Mouse (Mus musculus) right cerebral cortex, postnatal 4 days (tissue): Measurements from ENCODE around the gene Aplp2.
"Not testable (repeated sequence)": the region's sequence is repeated elsewhere in the genome, so short reads cannot be mapped to it uniquely, and the experiment has no call there.

Experiments used
- DNase-seq: peaks from one replicate; pipeline ENCODE4 v3.0.0-alpha.2; 2022

Aplp2 gene

DNA sequence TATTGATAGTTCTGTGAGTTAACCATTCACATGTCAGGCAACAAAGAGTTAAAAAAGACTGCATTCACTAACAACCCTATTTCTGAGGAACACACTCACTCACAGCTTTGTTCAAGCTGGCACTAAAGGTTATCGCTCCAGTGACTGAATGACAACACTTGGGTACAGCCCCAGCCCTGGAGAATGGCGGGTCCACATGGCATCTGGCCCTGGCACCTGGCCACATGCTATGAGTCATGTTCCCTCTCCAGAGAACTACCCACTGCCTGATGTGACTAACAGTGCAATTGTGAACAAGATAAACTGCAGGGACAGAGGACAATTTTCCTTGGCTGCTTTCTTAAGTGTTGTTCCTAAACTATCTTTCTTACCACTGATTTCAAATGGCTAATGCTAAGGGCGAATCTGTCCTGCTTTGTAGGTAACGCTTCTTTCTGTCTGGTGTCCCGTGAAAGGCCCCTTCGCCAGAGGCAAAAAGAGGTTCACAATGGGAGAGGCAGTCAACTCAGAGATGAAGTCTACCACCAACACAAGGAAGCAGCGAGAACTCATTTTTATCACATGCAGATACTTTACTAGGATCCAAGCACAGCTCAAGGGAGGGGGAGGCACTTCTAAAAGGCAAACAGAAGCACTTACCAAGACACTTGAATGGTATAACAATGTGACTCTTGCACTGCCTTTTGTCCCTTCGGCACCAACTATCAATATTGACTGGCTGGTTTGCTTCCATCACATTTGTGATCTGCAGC, 35.1 kb downstream of the Aplp2 start:
- peak; percentile 67 for DNase-seq

DNA sequence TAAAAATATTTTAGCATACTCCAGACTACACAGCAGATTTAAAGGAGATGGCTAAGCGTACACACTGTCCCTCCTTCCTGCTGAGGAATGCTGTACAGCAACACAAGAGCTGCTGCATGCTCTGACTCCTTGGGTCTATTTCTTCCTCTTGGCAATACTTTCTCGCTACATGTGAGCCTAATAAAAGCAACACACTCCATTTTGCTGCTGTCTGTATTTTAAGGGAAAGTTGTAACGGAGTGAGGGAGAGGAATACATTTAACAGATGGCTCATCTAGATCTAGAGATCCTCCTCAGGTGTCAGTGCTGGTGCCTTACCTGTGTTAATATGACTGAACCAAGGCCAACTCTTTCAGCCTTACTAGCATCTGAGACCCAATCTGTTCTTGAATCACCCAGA, 35.6 kb downstream of the Aplp2 start:
- DNase-seq = no peak

DNA sequence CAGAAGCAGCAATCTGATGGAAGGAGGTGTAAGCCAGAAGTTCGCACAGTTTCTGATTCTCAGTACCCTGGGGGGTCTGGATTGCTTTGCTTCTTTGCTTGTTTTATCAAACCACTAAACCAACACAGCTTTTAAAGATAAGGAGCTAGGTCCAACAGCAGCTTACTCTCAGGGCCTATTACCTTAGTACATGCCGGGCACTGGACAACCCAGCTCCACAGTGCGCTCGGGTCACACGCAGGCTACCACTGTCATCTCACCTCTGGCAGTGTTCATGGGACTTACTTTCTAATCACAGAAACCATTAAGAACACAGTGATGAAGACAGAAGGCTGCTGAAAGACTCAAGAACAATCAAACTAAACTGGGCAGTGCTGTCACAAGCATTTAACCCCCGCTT, 36.3 kb downstream of the Aplp2 start:
- no peak for DNase-seq

DNA sequence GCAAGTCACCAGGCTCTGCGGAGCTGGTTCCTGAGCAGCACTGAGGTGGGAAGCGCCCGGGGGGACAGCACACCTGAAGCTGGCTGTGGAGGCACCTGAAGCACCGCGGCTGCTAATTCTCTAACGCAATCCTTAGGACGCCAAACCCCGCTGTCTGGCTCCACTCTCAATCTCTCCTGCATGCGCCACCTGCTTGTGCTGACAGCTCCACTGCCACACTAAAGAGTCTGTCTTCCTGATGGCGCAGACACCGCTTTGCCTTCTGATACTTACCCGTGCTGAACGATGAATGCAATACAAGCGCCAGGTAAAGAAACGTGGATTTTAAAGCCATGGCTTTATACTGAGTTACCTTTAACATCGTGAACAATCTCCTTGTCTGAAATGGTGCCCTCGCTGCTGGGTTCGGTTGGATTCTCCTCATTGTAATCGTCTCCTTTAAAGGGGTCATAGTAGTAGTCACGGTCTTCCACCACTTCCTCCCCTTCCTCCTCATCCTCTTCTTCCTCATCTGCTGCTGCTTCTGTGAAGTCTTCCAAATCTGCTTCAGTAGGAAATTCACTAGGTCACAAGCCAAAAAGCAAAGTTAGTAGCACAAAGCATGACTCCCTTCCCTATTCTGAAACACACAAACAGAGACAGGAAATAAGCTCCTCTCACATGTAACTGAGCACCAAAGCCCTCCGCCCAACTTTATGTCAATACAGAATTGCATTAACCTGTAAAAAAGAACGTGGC, 43.1 kb downstream of the Aplp2 start:
- no peak for DNase-seq

DNA sequence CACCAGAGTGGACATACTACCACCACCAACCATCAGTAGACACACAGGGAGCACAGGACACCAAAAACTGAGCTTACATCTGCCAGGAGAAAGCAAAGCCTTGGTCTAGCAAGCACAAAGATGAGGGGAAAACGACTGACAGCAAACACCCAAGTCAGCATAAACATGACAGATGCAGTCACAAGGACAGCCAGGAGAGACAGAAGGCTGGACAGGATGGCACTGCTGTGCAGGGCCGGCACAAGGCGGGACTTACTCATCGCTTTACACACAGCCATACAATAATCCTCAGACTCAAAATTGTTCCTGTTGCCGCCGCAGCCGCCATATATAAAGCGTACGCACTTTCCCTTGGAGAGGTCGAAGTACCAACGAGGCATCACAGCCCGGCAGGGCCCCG, 44.3 kb downstream of the Aplp2 start:
- no peak for DNase-seq

DNA sequence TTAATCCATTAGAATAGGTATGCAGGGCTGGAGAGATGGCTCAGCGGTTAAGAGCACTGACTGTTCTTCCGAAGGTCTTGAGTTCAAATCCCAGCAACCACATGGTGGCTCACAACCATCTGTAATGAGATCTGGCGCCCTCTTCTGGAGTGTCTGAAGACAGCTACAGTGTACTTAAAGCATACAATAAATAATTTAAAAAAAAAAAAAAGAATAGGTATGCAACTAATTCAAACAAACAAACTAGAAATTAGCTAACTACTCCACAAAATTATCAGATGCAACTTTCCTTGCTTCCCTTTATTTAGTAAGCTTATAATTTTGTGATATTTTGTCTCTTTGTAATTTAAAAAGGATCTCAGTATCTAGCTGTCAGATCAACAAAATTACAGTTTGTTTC, 46.1 kb downstream of the Aplp2 start:
- not testable (repeated sequence) for DNase-seq

DNA sequence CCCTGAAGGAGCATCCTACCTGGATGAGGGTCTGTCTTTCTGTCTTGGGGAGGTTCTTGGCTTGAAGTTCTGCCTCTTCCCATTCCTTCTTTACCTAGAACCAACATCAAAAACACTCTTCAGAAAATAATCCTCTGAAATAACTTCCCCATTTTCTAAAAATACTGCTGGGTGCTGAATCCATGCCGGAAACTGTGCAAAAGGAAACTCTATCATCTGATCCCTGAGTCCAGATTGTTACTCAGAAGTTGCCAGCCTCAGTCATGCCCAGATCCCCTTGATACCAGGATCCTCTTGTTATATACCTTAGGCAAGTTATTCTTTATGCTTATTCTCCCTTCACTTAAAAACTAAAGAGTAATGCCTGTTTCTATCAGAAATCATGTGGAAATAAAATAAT, 48.3 kb downstream of the Aplp2 start:
- no peak for DNase-seq

DNA sequence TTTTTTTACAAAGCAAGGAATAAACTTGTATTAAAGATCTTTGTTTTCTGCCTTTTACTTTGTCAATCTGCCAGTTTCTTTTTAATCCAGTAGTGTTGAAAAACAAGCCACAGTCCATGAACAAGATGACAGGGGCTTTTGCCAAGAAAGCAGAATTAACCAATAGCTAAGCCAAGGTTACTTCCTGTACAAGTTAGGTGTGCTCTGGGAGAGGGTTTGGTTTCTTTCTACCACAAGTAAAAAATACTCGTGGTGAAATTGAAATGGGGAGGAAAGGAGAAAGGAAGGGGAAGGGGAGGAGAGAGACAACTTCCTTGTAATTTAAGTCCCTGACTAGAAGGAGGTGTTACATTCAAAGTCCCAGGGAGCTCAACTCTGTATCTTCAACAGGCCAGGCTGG, 48.7 kb downstream of the Aplp2 start:
- DNase-seq = no peak

DNA sequence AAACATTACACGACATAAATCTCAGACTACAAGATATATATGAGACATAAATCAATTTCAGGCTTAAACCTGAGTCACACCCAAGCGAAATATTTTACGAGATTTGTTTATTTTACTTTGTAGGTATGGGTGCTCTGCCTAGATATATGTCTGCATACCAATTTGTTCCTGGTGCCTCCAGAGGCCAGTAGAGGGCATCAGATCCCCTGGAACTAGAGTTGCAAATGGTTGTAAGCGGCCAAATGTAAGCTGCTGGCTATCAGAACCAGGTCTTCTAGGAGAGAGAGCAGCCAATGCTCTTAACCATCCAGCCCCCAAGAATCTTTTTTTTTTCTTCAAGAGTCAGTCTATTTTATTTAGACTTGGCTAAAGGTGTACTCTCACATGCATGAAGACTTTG, 51.7 kb downstream of the Aplp2 start:
- no peak for DNase-seq

DNA sequence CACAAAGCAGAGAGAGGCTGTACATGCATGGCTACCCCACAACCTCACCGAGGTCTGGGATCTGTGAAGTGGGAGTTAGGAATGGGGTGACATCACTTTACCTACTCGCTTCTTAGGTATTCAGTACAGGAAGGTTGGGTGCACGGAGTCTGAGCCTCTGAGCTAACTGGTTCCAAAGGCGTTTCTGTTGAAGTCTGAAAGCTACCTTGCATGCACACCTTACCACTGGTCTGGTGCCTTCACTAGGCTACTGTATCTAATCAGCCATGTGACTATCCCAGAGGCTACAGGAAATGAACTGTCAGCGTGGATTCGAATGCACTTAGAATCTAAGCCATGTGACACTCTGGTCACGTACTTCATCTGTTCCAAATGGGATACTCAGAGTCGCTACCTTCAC, 55.0 kb downstream of the Aplp2 start:
- DNase-seq = no peak

DNA sequence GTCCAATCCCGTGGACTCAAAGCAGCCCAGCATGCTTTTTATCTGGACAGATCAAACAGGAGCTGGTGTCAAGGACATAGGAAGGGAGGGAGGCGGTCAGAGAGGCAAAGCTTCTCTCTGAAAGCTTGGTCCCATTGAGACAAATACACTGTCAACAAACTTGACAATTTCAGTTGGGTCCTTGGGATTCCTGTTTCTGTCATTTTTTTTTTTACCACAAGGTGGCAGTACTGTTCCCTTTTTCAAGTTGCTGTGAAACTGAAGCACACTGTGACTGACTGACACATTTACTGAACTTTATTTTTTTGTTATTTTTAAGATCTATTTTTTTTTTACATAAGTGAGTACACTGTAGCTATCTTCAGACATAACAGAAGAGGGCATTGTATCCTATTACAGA, 60.6 kb downstream of the Aplp2 start:
- DNase-seq = no peak

DNA sequence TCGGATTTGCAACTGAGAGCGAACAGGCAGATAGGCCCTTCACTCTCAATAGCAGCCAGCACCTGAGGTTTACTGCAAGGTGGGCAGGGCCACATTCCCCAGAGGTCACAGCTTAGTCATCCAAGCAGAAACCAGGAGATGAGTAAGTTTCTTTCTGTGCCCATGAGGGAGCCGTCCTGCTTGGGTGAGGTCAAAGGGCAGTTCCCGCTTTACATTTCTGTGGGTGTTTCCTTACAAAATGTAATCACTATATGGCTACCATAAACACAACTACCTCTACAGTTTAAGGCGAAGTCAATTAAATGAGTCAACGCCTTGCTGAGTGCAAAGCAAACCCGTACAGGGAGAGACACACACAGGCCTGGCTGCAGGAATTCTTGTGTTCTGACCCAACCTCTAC, 63.5 kb downstream of the Aplp2 start:
- DNase-seq = no peak

DNA sequence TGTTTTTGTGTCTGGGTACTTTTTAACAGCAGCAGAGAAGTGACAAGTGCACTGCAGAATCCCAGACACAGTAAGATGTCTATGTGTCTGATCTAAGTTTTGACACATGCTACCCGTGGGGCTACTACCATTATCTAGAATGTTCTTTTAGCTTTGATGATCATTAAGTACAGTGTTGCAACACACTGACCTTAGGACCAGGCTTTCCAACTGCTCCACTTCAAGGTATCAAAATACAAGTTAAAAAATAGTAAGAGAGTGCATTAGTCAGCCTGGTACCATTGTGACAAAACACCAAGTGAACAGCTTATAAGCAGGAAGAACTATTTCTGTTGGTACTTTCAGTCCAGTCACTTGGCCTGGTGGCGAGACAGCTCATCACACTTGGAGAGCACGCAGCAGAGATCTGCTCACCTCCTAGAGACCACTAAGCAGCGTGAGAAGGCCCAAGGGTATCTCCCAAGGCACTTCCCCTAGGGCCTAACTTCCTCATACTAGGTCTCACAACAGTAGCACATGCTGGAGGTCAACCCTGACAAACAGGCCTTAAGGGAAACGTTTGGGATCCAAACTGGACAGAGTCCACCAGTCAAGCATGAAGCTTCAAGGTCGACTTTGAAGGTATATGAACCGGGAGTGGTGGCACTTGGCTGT, 66.2 kb downstream of the Aplp2 start:
- no peak for DNase-seq

DNA sequence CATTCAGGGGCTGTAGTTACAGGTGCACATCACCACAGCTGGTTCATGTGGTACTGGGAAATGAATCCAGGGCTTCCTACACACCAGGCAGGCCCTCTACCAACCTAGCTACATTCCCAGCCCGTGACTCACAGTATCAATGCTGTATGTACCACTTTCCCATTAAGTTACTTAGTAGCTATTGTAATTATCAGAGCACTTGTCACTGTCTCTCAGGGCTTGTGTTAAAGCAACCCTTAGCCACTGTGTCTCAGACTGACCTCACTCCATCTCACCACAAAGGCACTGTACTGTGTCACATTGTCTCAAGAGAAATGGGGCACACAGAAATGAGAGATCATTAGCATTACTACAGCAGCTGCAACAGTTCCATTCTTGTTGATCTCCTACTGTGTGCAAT, 68.7 kb downstream of the Aplp2 start:
- no peak for DNase-seq

DNA sequence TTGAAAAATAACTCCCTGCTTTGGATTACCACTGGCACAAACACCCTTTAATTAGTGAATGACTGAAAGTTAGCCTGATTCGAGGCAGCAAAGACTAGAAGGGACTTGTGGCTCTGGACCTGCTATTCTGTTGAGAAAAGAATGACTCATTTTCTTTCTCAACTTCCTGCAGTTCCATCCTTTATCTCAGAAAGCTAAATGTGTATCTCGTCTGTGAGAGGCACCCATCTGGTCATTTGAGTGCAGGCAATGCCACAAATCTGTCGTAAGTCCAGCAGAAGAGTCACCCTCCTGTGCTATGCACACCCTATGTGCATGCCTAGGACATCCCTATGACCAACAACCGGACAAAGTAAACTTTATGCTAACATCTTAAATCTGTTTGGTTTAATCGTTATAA, 78.5 kb downstream of the Aplp2 start:
- no peak for DNase-seq

DNA sequence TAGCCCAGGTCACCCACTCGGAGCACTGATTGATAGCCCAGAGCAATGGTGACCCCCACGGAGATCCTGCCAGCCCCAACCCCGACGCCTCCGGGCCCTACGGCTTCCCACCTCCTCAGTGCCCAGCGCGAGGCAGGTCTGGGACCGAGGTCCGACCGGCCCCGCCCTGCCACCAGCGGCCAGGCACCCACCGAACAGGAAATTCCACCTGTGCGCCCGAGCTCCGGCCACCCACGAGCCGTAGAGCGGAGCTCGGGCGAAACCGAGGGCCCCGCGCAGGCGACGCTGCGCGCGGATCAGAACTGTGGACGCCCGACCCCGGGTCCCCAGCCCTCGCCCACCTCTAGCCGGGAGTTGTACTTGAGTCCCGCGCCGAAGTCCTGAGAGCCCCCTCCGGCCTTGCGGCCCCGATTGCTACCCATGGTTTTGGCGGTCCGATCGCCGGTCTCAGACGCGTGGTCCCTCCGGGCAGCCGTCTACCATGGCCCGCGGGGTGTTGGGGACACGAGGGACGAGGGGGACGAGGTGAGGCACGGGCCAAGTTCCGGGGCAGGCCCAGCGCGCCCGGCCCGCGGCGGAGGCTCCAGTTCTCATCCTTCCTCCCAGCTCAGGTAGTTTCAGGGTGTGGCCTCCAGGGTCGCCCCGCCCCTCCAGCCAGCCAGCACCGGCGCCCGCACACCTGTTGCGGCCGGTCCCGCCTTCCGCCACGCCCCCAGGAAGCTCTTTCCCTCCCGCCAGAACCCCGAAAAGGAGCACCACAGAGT, 80.2 kb downstream of the Aplp2 start, which contains the start of gene St14:
St14 (minus strand) TSS at position 649 of the 764 bp plus-strand sequence.
- no peak for DNase-seq

DNA sequence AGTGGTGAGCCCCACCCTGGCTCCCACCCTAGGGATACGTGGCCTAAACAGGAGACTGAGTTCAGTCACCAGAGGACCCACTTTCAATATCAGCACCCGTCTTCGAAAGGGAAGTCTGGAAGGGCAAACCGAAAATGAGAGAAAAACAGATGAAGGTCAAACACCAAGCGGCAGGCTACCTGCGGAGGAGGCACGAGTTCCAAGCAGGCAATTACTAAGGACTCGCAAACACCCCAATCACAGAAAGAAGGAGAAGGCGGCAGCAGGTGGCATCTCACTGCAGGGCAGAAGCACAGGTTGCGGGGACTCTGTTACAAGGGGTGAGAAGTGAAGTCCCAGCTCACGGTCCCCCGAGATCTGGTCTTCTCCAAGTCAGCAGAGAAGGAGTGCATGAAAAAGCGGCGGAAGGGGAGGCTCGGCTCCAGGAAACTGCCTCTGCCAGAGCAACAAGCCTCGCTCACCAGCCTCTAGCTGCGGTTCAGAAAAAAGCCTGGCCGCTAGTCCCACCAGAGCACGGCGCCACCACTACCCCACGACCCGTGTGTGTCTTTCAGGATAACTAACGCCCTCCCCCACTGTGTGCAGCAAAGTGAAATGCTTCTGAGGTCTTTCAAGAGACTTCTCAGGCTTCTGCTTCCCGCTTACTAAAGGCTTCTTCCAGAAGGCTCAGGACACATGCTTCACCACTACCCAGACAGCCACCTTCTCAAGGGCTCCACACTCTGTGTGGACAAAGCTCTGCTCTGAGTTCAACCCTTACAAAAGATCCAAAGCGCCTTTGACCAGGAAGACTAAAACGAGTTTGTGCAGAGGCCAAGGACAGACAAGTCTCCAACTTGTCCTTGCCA, 81.0 kb downstream of the Aplp2 start:
- DNase-seq = no peak

DNA sequence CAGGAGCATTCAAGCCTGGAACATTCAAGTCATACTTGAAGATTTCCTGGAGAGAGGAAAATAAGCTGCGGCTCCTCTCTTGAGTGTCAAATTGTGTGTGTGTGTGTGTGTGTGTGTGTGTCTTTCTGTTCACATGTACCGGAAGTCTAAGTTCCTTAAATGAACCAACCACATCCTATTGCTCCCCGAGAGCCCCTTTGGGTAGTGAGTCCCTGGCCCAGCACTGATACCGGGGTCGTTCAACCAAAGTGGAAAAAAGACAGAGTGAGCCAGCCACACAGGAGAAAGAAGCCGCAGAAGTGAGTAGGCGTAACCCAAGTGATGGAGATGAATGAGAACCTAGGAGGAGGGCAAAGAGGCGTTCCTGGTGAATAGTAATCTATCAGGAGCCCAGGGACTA, 81.7 kb downstream of the Aplp2 start:
- DNase-seq = no peak

DNA sequence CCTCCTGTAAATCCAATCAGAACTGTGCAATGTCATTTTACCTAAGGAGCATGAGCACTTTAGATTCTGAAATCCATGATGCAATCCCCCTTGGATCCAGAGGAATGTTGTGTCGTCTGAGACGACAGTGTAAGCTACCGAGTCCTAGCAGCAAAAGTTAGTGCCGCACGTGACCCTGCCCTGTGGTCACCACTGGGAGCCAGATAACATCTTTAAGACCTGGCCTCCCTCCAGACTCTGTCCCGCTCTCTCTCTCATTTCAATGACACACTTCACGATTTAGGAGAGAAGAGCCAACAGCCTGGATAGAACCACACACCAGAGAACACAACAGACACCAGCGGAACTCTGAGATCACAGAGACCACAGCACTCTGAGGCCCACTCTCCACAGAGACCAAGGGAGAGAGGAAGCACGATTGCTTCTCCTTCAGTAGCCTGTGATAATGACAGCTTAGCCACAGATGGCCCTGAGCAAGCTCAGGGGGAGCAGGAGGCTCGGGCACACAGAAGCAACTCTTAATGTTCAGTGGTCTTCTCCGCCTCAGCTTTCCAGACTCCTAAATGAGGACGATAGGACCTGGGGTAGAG, 83.6 kb downstream of the Aplp2 start:
- no peak for DNase-seq

DNA sequence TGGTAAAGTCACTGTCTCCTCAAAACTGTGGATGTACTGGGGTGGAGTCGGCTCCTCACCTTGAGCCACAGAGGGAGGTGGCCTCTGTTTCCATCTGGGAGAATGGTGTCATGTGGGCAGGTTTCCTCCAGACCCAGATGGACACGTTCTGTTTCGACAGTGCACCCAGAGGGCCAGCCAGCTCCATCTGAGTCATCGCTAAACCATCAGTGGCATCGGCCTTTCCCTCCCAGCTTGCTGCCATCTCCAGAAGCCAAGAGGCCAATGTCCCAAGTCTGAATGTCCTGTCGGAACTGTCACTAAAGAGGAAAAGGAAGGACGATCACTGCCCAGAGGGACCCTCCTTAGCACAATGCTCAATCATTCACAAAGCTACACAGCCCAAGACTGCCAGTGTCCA, 85.5 kb downstream of the Aplp2 start:
- no peak for DNase-seq

DNA sequence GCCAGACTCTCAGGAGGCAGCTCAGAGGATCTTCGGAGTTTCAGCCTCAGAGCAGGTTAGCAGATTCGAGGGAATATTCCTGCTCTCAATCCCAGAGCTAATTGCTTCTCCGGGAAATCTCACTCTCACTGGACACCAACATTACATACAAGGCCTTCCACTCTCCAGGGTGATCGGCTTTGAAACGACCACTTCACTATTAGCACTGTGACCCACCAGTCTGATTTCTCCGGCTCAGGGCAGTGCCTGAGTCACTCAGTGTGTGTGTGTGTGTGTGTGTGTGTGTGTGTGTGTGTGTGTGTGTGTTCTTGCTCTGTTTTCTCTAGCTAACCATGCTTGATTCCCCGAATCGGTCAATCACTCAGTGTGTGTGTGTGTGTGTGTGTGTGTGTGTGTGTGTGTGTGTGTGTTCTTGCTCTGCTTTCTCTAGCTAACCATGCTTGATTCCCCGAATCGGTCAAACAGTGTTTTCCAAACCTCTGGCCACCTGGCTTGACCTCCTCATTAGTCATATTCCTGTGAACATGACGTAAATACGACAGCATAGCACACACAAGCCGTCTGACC, 89.1 kb downstream of the Aplp2 start:
- DNase-seq = no peak

DNA sequence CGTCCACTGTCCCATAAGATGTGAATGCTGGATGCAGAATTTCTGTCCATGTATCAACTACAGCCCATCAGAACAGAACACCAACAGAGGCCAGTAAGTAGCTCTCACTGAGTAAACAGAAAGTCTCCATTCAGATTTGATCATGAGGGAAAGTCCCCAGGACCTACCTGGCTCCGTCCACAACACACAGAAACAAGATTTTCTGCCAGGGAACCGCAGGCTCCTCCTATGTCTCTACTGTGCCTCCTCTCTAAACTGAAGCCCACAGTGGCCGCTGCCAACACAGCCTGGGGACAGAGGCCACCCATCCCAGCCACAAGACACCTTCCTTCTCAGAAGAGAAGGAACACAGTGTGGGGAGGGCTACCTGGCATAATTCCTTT, 91.1 kb downstream of the Aplp2 start:
- DNase-seq = no peak
